Mouse (Mus musculus) stomach, postnatal 0 days (tissue): ENCODE results near the gene Spg20. TPM values are rescaled to one million over a fixed set of nuclear protein-coding genes. Genes with fewer than 3 reads are reported as not detected.
A peak's percentile ranks its signal among the peaks of the same experiment; 100 is the strongest.

Source experiments
- ATAC-seq: fragments of 200-750 bp; cut with Nextera tagmentation; 2 replicates; pipeline ENCODE4 v1.8.0; 2017; ENCODE audit not compliant: low FRiP score, low TSS enrichment
- DNase-seq: peaks from one replicate; pipeline ENCODE4 v3.0.0-alpha.2; 2016; ENCODE audit warnings: low spot score
- H3K27ac ChIP-seq: fragments of 300-500 bp; sonication (generic); replicated peaks from 2 replicates; pipeline ENCODE4 v1.5.1; 2014; ENCODE audit warnings: mild to moderate bottlenecking, control low read depth
- H3K27me3 ChIP-seq: fragments of 300-500 bp; sonication (generic); 2 replicates; pipeline ENCODE4 v1.6.1; 2014; ENCODE audit warnings: low read length; ENCODE audit not compliant: control insufficient read depth, insufficient read depth
- H3K36me3 ChIP-seq: fragments of 300-500 bp; sonication (generic); 2 replicates; pipeline ENCODE4 v1.6.1; 2014; ENCODE audit warnings: low read length, mixed read lengths; ENCODE audit not compliant: control insufficient read depth, insufficient read depth
- H3K4me1 ChIP-seq: fragments of 300-500 bp; sonication (generic); replicated peaks from 2 replicates; pipeline ENCODE4 v1.6.1; 2014; ENCODE audit warnings: antibody characterized with exemption; ENCODE audit not compliant: control insufficient read depth, insufficient read depth
- H3K4me2 ChIP-seq: fragments of 300-500 bp; sonication (generic); replicated peaks from 2 replicates; pipeline ENCODE4 v1.6.1; 2014; ENCODE audit warnings: low read depth, mild to moderate bottlenecking, control low read depth, moderate library complexity
- H3K4me3 ChIP-seq: fragments of 300-500 bp; sonication (generic); 2 replicates; pipeline ENCODE4 v1.5.1; 2014; ENCODE audit warnings: low read depth, low read length, control low read depth
- H3K9ac ChIP-seq: fragments of 300-500 bp; sonication (generic); 2 replicates; pipeline ENCODE4 v1.6.1; 2014; ENCODE audit warnings: mild to moderate bottlenecking, low read length, control low read depth, mixed read lengths
- H3K9me3 ChIP-seq: fragments of 300-500 bp; sonication (generic); 2 replicates; pipeline ENCODE4 v1.6.1; 2016; ENCODE audit warnings: low read length; ENCODE audit not compliant: control insufficient read depth
- CTCF ChIP-seq: IDR thresholded peaks from 2 replicates; pipeline ENCODE4 v1.5.1; 2016; ENCODE audit warnings: antibody characterized with exemption, low read depth, mild to moderate bottlenecking, moderate library complexity
- EP300 ChIP-seq: optimal IDR thresholded peaks from 2 replicates; pipeline ENCODE3; 2016; ENCODE audit warnings: antibody characterized with exemption
- WGBS: fragments of 180-500 bp; shearing (Covaris S2); extraction: QIAGEN DNeasy Blood & Tissue Kit; methylation state at CpG from one replicate; pipeline ENCODE4 v1.1.7; 2014; 5-methylcytosine and 5-hydroxymethylcytosine counted together
- polyA plus RNA-seq: library from polyadenylated mRNA; unstranded; fragments of >200 nt; fragmentation: Nextera tagmentation; extraction: Ambion mirVana; gene quantifications from 2 replicates; pipeline ENCODE4 v1.2.1, GENCODE M21; 2015

The Spg20 gene
- polyA plus RNA-seq, 1 experiment from 2014 or later = 14.4 TPM

- no peak for DNase-seq
- no peak overlapping the region for H3K4me2 ChIP-seq
- no peaks in the 10 kb centered on the region for H3K9me3 ChIP-seq
- no peak overlapping the region for H3K4me3 ChIP-seq
- no peak for TF ChIP-seq EP300
- no peak for TF ChIP-seq CTCF
- H3K36me3 ChIP-seq = peaks cover 14% of the 10 kb centered on the region
- no peak for ATAC-seq
- 50% methylated on average over 7 of the region's 7 CpGs for WGBS
- 0 out of 2 replicates have a peak, but pooled peaks cover 2% of the 10 kb centered on the region for H3K4me1 ChIP-seq
- no peaks in the 10 kb centered on the region for H3K27me3 ChIP-seq
- no peak overlapping the region for H3K9ac ChIP-seq
- H3K27ac ChIP-seq = no peak overlapping the region
These were observed 2.6 kb downstream of the Spg20 start for GRCm38 (mm10) chr3:55114313-55115065.

- H3K4me2 ChIP-seq = no peak overlapping the region
- ATAC-seq (no peak), DNase-seq (no peak)
- no peak overlapping the region for H3K4me3 ChIP-seq
- H3K4me1 ChIP-seq = 0 out of 2 replicates have a peak, but pooled peaks cover 2% of the 10 kb centered on the region
- TF ChIP-seq CTCF (no peak), EP300 (no peak)
- no peak overlapping the region for H3K27ac ChIP-seq
- no peak overlapping the region for H3K9ac ChIP-seq
- no peaks in the 10 kb centered on the region for H3K27me3 ChIP-seq
- H3K36me3 ChIP-seq = peaks cover 14% of the 10 kb centered on the region
- no peaks in the 10 kb centered on the region for H3K9me3 ChIP-seq
- 50% methylated on average over 1 of the region's 1 CpGs for WGBS
These were observed 3.2 kb downstream of the Spg20 start for GRCm38 (mm10) chr3:55115071-55115470.

GRCm38 (mm10) chr3:55115989-55116388, 4.1 kb downstream of the Spg20 start:
- Histone ChIP-seq H3K27ac (no peak overlapping the region), H3K9me3 (no peaks in the 10 kb centered on the region), H3K4me2 (no peak overlapping the region), H3K36me3 (peaks cover 14% of the 10 kb centered on the region), H3K4me3 (no peak overlapping the region), H3K9ac (no peak overlapping the region), H3K27me3 (no peaks in the 10 kb centered on the region), H3K4me1 (0 out of 2 replicates have a peak, but pooled peaks cover 2% of the 10 kb centered on the region)
- DNase-seq (no peak), ATAC-seq (no peak)
- WGBS = 91% methylated on average over 8 of the region's 8 CpGs
- TF ChIP-seq CTCF (no peak), EP300 (no peak)

GRCm38 (mm10) chr3:55119275-55119898, 7.5 kb downstream of the Spg20 start:
- H3K4me1 ChIP-seq = 0 out of 2 replicates have a peak, but pooled peaks cover 2% of the 10 kb centered on the region
- no peaks in the 10 kb centered on the region for H3K9me3 ChIP-seq
- H3K27me3 ChIP-seq = no peaks in the 10 kb centered on the region
- ATAC-seq (peak; percentile 73; the same call in 1 of the 2 replicates), DNase-seq (peak; percentile 64)
- TF ChIP-seq EP300 (no peak), CTCF (no peak)
- H3K4me2 ChIP-seq = no peak overlapping the region
- 65% methylated on average over 6 of the region's 6 CpGs for WGBS
- H3K27ac ChIP-seq = no peak overlapping the region
- H3K4me3 ChIP-seq = no peak overlapping the region
- H3K9ac ChIP-seq = no peak overlapping the region
- peaks cover 29% of the 10 kb centered on the region for H3K36me3 ChIP-seq

GRCm38 (mm10) chr3:55122336-55122870, 10.5 kb downstream of the Spg20 start:
- no peak for TF ChIP-seq EP300
- no peak for TF ChIP-seq CTCF
- peaks cover 30% of the 10 kb centered on the region for H3K36me3 ChIP-seq
- no peak overlapping the region for H3K9ac ChIP-seq
- no peak overlapping the region for H3K27ac ChIP-seq
- ATAC-seq = no peak
- 75% methylated on average over 3 of the region's 3 CpGs for WGBS
- H3K27me3 ChIP-seq = no peaks in the 10 kb centered on the region
- no peak overlapping the region for H3K4me3 ChIP-seq
- no peak overlapping the region for H3K4me2 ChIP-seq
- no peaks in the 10 kb centered on the region for H3K9me3 ChIP-seq
- no peaks in the 10 kb centered on the region for H3K4me1 ChIP-seq
- DNase-seq = no peak

- H3K27ac ChIP-seq = no peak overlapping the region
- WGBS = 51% methylated on average over 4 of the region's 4 CpGs
- no peak overlapping the region for H3K9ac ChIP-seq
- H3K4me3 ChIP-seq = no peak overlapping the region
- H3K9me3 ChIP-seq = no peaks in the 10 kb centered on the region
- H3K4me1 ChIP-seq = no peaks in the 10 kb centered on the region
- TF ChIP-seq EP300 = no peak
- no peak for TF ChIP-seq CTCF
- peaks cover 25% of the 10 kb centered on the region for H3K36me3 ChIP-seq
- H3K4me2 ChIP-seq = no peak overlapping the region
- H3K27me3 ChIP-seq = no peaks in the 10 kb centered on the region
- DNase-seq (no peak), ATAC-seq (no peak)
These were observed 11.2 kb downstream of the Spg20 start for GRCm38 (mm10) chr3:55123064-55123463.
